Comparison of ENCODE assay signal across 29 mouse cellular contexts in genomic region chr11:72847831-72848628, GRCm38 (mm10). TPM values are rescaled to one million over a fixed set of nuclear protein-coding genes. Genes with fewer than 3 reads are reported as not detected.
DNase-seq lines count a peak whose midpoint lies in the region; ATAC-seq and TF ChIP-seq lines count a peak whose summit lies in the region.
"Had no signal": no experiment of that assay in that cellular context is flagged by ENCODE, and none has a peak within 500 bp of the region (broad histone marks: within the 10 kb centered on the region; RNA-seq: fewer than 3 reads in every experiment).

No protein-coding gene starts in this region.

- no peak overlapping the region for H3K9ac ChIP-seq in midbrain, embryonic 11.5 days (ENCODE audit: low read length)
- H3K9ac ChIP-seq: embryonic facial prominence, embryonic 12.5 days; limb, embryonic 13.5 days; lung, embryonic 15.5 days; neural tube, embryonic 15.5 days had no signal

- no peaks in the 10 kb centered on the region for H3K9me3 ChIP-seq in midbrain, embryonic 11.5 days (ENCODE audit: control insufficient read depth, low read length)
- H3K9me3 ChIP-seq in midbrain, embryonic 10.5 days (replicated peaks), result no peaks in the 10 kb centered on the region
- H3K9me3 ChIP-seq: embryonic facial prominence, embryonic 12.5 days; G1E; limb, embryonic 13.5 days; lung, embryonic 15.5 days; megakaryocyte, embryonic 14.5 days; neural tube, embryonic 15.5 days had no signal

- H3K4me2 ChIP-seq in midbrain, embryonic 11.5 days, result no peak overlapping the region
- peak overlapping the region; percentile 52 for H3K4me2 ChIP-seq in myocyte (ENCODE audit: low read depth)
- H3K4me2 ChIP-seq: embryonic facial prominence, embryonic 12.5 days; limb, embryonic 13.5 days; liver, embryonic 11.5 days; lung, embryonic 15.5 days; neural tube, embryonic 15.5 days had no signal

- H3K27me3 ChIP-seq in midbrain, embryonic 11.5 days (ENCODE audit: control insufficient read depth, insufficient read depth, low read length), result no peaks in the 10 kb centered on the region
- no peaks in the 10 kb centered on the region for H3K27me3 ChIP-seq in midbrain, embryonic 10.5 days (ENCODE audit: low read depth, poor library complexity, severe bottlenecking)
- no peaks in the 10 kb centered on the region for H3K27me3 ChIP-seq in Patski
- no peaks in the 10 kb centered on the region for H3K27me3 ChIP-seq in myocyte (ENCODE audit: control insufficient read depth, insufficient read depth, insufficient read length)
- H3K27me3 ChIP-seq: embryonic facial prominence, embryonic 12.5 days; limb, embryonic 13.5 days; lung, embryonic 15.5 days; megakaryocyte, embryonic 14.5 days; neural tube, embryonic 15.5 days had no signal

- no peaks in the 10 kb centered on the region for H3K79me2 ChIP-seq in myocyte (ENCODE audit: control insufficient read depth, insufficient read depth)

- peak; percentile 2 for TF ChIP-seq CTCF in Patski (IDR thresholded peaks at IDR 0.05)

- POLR2A ChIA-PET in Patski (lab: Charles Lee), result no interaction called here

- H3K27ac ChIP-seq in midbrain, embryonic 11.5 days (ENCODE audit: low read depth, low read length), result no peak overlapping the region
- no peak overlapping the region for H3K27ac ChIP-seq in midbrain, embryonic 10.5 days (replicated peaks)
- H3K27ac ChIP-seq: embryonic facial prominence, embryonic 12.5 days; kidney, postnatal 0 days; limb, embryonic 13.5 days; lung, embryonic 15.5 days; neural tube, embryonic 15.5 days had no signal

- TF ChIP-seq POLR2A in myocyte (IDR thresholded peaks at IDR 0.05; ENCODE audit: insufficient read length, low read depth), result no peak

- ATAC-seq in midbrain, embryonic 11.5 days (ENCODE audit: low FRiP score), result no peak
- peak; percentile 98 for ATAC-seq in Patski
- ATAC-seq: forebrain, embryonic 16.5 days; hindbrain, embryonic 16.5 days had no signal

- no peak overlapping the region for H3K4me3 ChIP-seq in midbrain, embryonic 11.5 days (ENCODE audit: low read depth, low read length)
- H3K4me3 ChIP-seq in midbrain, embryonic 10.5 days, result no peak overlapping the region
- H3K4me3 ChIP-seq in myocyte, result no peak overlapping the region
- H3K4me3 ChIP-seq: embryonic facial prominence, embryonic 12.5 days; erythroblast, embryonic 14.5 days; limb, embryonic 13.5 days; lung, embryonic 15.5 days; megakaryocyte, embryonic 14.5 days; neural tube, embryonic 15.5 days had no signal

- CTCF ChIA-PET in Patski (lab: Charles Lee), result interaction anchor here (0.7 kb wide), 1 partner anchor 17 kb away, joined by 3 read pairs; no protein-coding TSS in a partner anchor

- DNase-seq in midbrain, embryonic 11.5 days (ENCODE audit: low spot score, missing footprints), result peak; percentile 45
- no peak for DNase-seq in midbrain, embryonic 10.5 days (ENCODE audit: low spot score)
- peak; percentile 55 for DNase-seq in Patski (ENCODE audit: low read depth, low spot score)
- no peak for DNase-seq in cerebellum, postnatal 10 days
- DNase-seq in left cerebral cortex, adult 18-20 months (ENCODE audit: low spot score in 2 of 2), result no peak
- no peak for DNase-seq in spleen, postnatal 14 days (ENCODE audit: low spot score in 2 of 2)
- DNase-seq: adrenal gland, postnatal 25 days; cerebellum, adult 2 months; cerebellum, postnatal 36 days; kidney, adult 18-20 months; kidney, postnatal 4 days; lung, postnatal 4 days; midbrain, embryonic 14.5 days; right cerebral cortex, postnatal 25 days; spleen, adult 18-20 months; thymus, adult 2 months; thymus, postnatal 36 days had no signal

- WGBS in midbrain, embryonic 11.5 days, result 95% methylated on average over 1 of the region's 1 CpGs
- WGBS in midbrain, embryonic 10.5 days, result 92% methylated on average over 1 of the region's 1 CpGs

- H3K36me3 ChIP-seq in midbrain, embryonic 11.5 days (ENCODE audit: control insufficient read depth, insufficient read depth, low read length), result peaks cover 6% of the 10 kb centered on the region; the same call in 1 of the 2 replicates
- H3K36me3 ChIP-seq in midbrain, embryonic 10.5 days, result peaks cover 69% of the 10 kb centered on the region
- peaks cover 20% of the 10 kb centered on the region for H3K36me3 ChIP-seq in myocyte (ENCODE audit: control insufficient read depth, insufficient read depth)

- H3K4me1 ChIP-seq in midbrain, embryonic 11.5 days (ENCODE audit: control insufficient read depth, insufficient read depth, low read length), result no peaks in the 10 kb centered on the region
- H3K4me1 ChIP-seq in midbrain, embryonic 10.5 days, result no peaks in the 10 kb centered on the region
- H3K4me1 ChIP-seq: embryonic facial prominence, embryonic 12.5 days; limb, embryonic 13.5 days; lung, embryonic 15.5 days; neural tube, embryonic 15.5 days had no signal

- no peak overlapping the region for H3ac ChIP-seq in myocyte (ENCODE audit: control insufficient read depth, insufficient read length)

- in situ Hi-C loops in Patski (cut with MboI; ENCODE audit: low pct_unique_long_range_greater_than_20kb), result no loop called here

TF ChIP-seq in myocyte, 11 proteins besides CTCF, POLR2A, EP300 and RAD21:
- TF ChIP-seq POLR2AphosphoS2 (IDR thresholded peaks at IDR 0.05; ENCODE audit: insufficient read length, low read depth) (no peak), TCF12 (IDR thresholded peaks at IDR 0.05; ENCODE audit: insufficient read depth, poor library complexity, severe bottlenecking) (no peak), E2F4 (IDR thresholded peaks at IDR 0.05; ENCODE audit: insufficient read depth) (no peak), MYOG (IDR thresholded peaks at IDR 0.05; ENCODE audit: control insufficient read depth in 1 of 3, insufficient read depth in 1 of 3, insufficient read length in 2 of 3, low read depth in 2 of 3) (no peak), REST (IDR thresholded peaks at IDR 0.05; ENCODE audit: insufficient read depth, insufficient read length) (no peak), CEBPB (IDR thresholded peaks at IDR 0.05; ENCODE audit: insufficient read depth, poor library complexity, severe bottlenecking) (no peak), MAX (IDR thresholded peaks at IDR 0.05; ENCODE audit: low read depth) (no peak), USF1 (IDR thresholded peaks at IDR 0.05; ENCODE audit: low read depth) (no peak), MYOD1 (IDR thresholded peaks at IDR 0.05; ENCODE audit: control insufficient read depth in 1 of 3, insufficient read length in 2 of 3, low read depth in 2 of 3) (no peak), SRF (IDR thresholded peaks at IDR 0.05; ENCODE audit: control insufficient read depth, insufficient read length, low read depth) (no peak), TCF3 (IDR thresholded peaks at IDR 0.05; ENCODE audit: insufficient read length, low read depth) (no peak)

RNA-seq across cellular contexts. Expression of gene Zzef1, which starts 52.0 kb away (rescaled TPM):
- polyA plus RNA-seq in midbrain, embryonic 11.5 days (2014; fragmentation: Nextera tagmentation; extraction: Ambion mirVana), result 8.3 and 8.5 TPM in 2 replicates
- 5.5 and 7.4 TPM in 2 replicates for polyA plus RNA-seq in midbrain, embryonic 10.5 days (2016; fragmentation: Nextera tagmentation; extraction: Ambion mirVana)
- polyA plus RNA-seq in Patski (2021) (19.5 TPM), myocyte (2012; fragmentation: generic; extraction: Trizol) (8.1 TPM)
- 10 to 100 TPM; 37.3 to 43.8 TPM for total RNA-seq in left cerebral cortex, adult 18-20 months (2021)

RNA-seq across cellular contexts. Expression of gene Cyb5d2, which starts 52.1 kb away (rescaled TPM):
- 3.0 and 4.7 TPM in 2 replicates for polyA plus RNA-seq in midbrain, embryonic 11.5 days (2014; fragmentation: Nextera tagmentation; extraction: Ambion mirVana)
- 5.1 and 5.2 TPM in 2 replicates for polyA plus RNA-seq in midbrain, embryonic 10.5 days (2016; fragmentation: Nextera tagmentation; extraction: Ambion mirVana)
- polyA plus RNA-seq in Patski (2021) (9.3 TPM), myocyte (2012; fragmentation: generic; extraction: Trizol) (6.9 TPM)
- total RNA-seq in left cerebral cortex, adult 18-20 months (2021), result 10 to 100 TPM; 17.0 to 18.3 TPM

Comparison
In these comparisons a context has a peak if more than half of its experiments do, and no peak if none do; other contexts are left out.
1. DNase-seq: peak in midbrain, embryonic 11.5 days (single experiment) and Patski (single experiment); none in midbrain, embryonic 10.5 days (single experiment), cerebellum, postnatal 10 days (0 of 2), left cerebral cortex, adult 18-20 months (0 of 2) and spleen, postnatal 14 days (0 of 2).